Mouse (Mus musculus): Measurements from ENCODE around the gene Eno2. TPM values are rescaled to one million over a fixed set of nuclear protein-coding genes. Genes with fewer than 3 reads are reported as not detected.

Eno2 gene
- total RNA-seq, 2 experiments from 2014 or later = 1,064 to 1,067 TPM

- H3K27ac ChIP-seq = peak overlapping the region; percentile 86
- TF ChIP-seq CTCF (IDR thresholded peaks at IDR 0.05) = no peak
- intact Hi-C loops (cut with DNase I) = loop anchor here (1.0 to 5.0 kb wide), 2 partner anchors 13 to 186 kb away; partner anchors contain the start of gene C1rb
- DNase-seq (ENCODE audit: extremely low spot score in 1 of 2, low spot score in 2 of 2) = peak; percentile 53 to 59
- H3K4me3 ChIP-seq = peak overlapping the region; percentile 72
These were observed 11.3 kb downstream of the Eno2 start for GRCm38 (mm10) chr6:124757909-124758848.

GRCm38 (mm10) chr6:124757351-124757880, 12.1 kb downstream of the Eno2 start:
- intact Hi-C loops (cut with DNase I) = loop anchor here (1.0 to 5.0 kb wide), 2 partner anchors 12 to 185 kb away; partner anchors contain the start of gene C1rb
- peak overlapping the region; percentile 72 for H3K4me3 ChIP-seq
- no peak for TF ChIP-seq CTCF (IDR thresholded peaks at IDR 0.05)
- peak overlapping the region; percentile 86 for H3K27ac ChIP-seq
- no peak for DNase-seq (ENCODE audit: extremely low spot score in 1 of 2, low spot score in 2 of 2)

GRCm38 (mm10) chr6:124756652-124757350, 12.7 kb downstream of the Eno2 start:
- Histone ChIP-seq H3K4me3 (peak overlapping the region; percentile 72), H3K27ac (peak overlapping the region; percentile 86)
- intact Hi-C loops (cut with DNase I) = loop anchor here (1.0 to 5.0 kb wide), 2 partner anchors 12 to 184 kb away; partner anchors contain the start of gene C1rb
- TF ChIP-seq CTCF (IDR thresholded peaks at IDR 0.05) = no peak
- DNase-seq (ENCODE audit: extremely low spot score in 1 of 2, low spot score in 2 of 2) = peak; percentile 81 to 82

- TF ChIP-seq CTCF (IDR thresholded peaks at IDR 0.05) = no peak
- intact Hi-C loops (cut with DNase I) = loop anchor here (5.0 kb wide), 1 partner anchor 184 kb away; the partner anchor contains the start of gene C1rb
- peak; percentile 58 for DNase-seq (ENCODE audit: extremely low spot score in 1 of 2, low spot score in 2 of 2)
- H3K27ac ChIP-seq = peak within 1 kb of the TSS; percentile 87
- peak within 1 kb of the TSS; percentile 72 for H3K4me3 ChIP-seq
These were observed 13.5 kb downstream of the Eno2 start, which contains the start of the genes Gm45234 and Atn1 for GRCm38 (mm10) chr6:124755831-124756595. Gm45234 (minus strand) TSS chr6:124756021. Atn1 (minus strand) TSS chr6:124756524.

- H3K4me3 ChIP-seq = peak overlapping the region; percentile 72
- H3K27ac ChIP-seq = peak overlapping the region; percentile 87
- TF ChIP-seq CTCF (IDR thresholded peaks at IDR 0.05) = no peak
- intact Hi-C loops (cut with DNase I) = loop anchor here (5.0 kb wide), 1 partner anchor 183 kb away; the partner anchor contains the start of gene C1rb
- no peak for DNase-seq (ENCODE audit: extremely low spot score in 1 of 2, low spot score in 2 of 2)
These were observed 14.2 kb downstream of the Eno2 start for GRCm38 (mm10) chr6:124755306-124755705.

- DNase-seq (ENCODE audit: extremely low spot score in 1 of 2, low spot score in 2 of 2) = no peak
- Histone ChIP-seq H3K4me3 (no peak overlapping the region), H3K27ac (no peak overlapping the region)
- intact Hi-C loops (cut with DNase I) = no loop called here
- TF ChIP-seq CTCF (IDR thresholded peaks at IDR 0.05) = no peak
These were observed 15.6 kb downstream of the Eno2 start for GRCm38 (mm10) chr6:124753861-124754260.

GRCm38 (mm10) chr6:124750405-124750804, 19.1 kb downstream of the Eno2 start:
- no peak for TF ChIP-seq CTCF (IDR thresholded peaks at IDR 0.05)
- no peak for DNase-seq (ENCODE audit: extremely low spot score in 1 of 2, low spot score in 2 of 2)
- intact Hi-C loops (cut with DNase I) = no loop called here
- H3K4me3 ChIP-seq = no peak overlapping the region
- H3K27ac ChIP-seq = peak overlapping the region; percentile 53; the same call in 1 of the 2 replicates

- H3K4me3 ChIP-seq = no peak overlapping the region
- DNase-seq (ENCODE audit: extremely low spot score in 1 of 2, low spot score in 2 of 2) = peak in 1 of 2 experiments; percentile 18
- no peak for TF ChIP-seq CTCF (IDR thresholded peaks at IDR 0.05)
- intact Hi-C loops (cut with DNase I) = no loop called here
- peak overlapping the region; percentile 28 for H3K27ac ChIP-seq
These were observed 22.5 kb downstream of the Eno2 start for GRCm38 (mm10) chr6:124746654-124747632.

GRCm38 (mm10) chr6:124746296-124746605, 23.2 kb downstream of the Eno2 start:
- intact Hi-C loops (cut with DNase I) = no loop called here
- Histone ChIP-seq H3K27ac (peak overlapping the region; percentile 96), H3K4me3 (peak overlapping the region; percentile 60)
- TF ChIP-seq CTCF (IDR thresholded peaks at IDR 0.05) = no peak
- no peak for DNase-seq (ENCODE audit: extremely low spot score in 1 of 2, low spot score in 2 of 2)
